Mouse (Mus musculus) CD4-positive, CD25-positive, alpha-beta regulatory T cell, adult 9 weeks (primary cell): Measurements from ENCODE around the gene Ndufa8. TPM values are rescaled to one million over a fixed set of nuclear protein-coding genes. Genes with fewer than 3 reads are reported as not detected.

ENCODE experiments used
- polyA plus RNA-seq: library from polyadenylated mRNA; unstranded; fragments of 100-300 nt; shearing (Covaris generic); gene quantifications from one replicate; pipeline ENCODE4 v1.2.1, GENCODE M21; 2017

The Ndufa8 gene
- 180 TPM for polyA plus RNA-seq

GRCm38 (mm10) chr2:36048748-36049566 is at the start of gene Ndufa8, which contains the start of gene Morn5:
Gene Ndufa8 (minus strand): TSS chr2:36049406.
Gene Morn5 (plus strand): TSS chr2:36049458.

Other genes with a start within 250 kb of the Ndufa8 start
- gene Ttll11, start 69.5 kb downstream of the Ndufa8 start, polyA plus RNA-seq, result not detected
- gene Morn5, start 52 bp upstream of the Ndufa8 start, polyA plus RNA-seq, result not detected
- gene Lhx6, start 56.0 kb upstream of the Ndufa8 start, polyA plus RNA-seq, result not detected
- gene Mrrf, start 87.0 kb upstream of the Ndufa8 start, polyA plus RNA-seq, result 21.7 TPM
- gene Rbm18, start 87.4 kb upstream of the Ndufa8 start, polyA plus RNA-seq, result 72.0 TPM
- gene Ptgs1, start 181.0 kb upstream of the Ndufa8 start, polyA plus RNA-seq, result 1.0 TPM